Mouse (Mus musculus) myocyte (in vitro differentiated cells): Measurements from ENCODE around the gene Hist2h2be.

Experiments
- POLR2A ChIP-seq: IDR thresholded peaks from one replicate; pipeline ENCODE4 v1.6.1; 2011; ENCODE audit warnings: low read depth, mild to moderate bottlenecking, control low read depth, moderate library complexity; ENCODE audit not compliant: insufficient read length
- POLR2AphosphoS2 ChIP-seq: IDR thresholded peaks from one replicate; pipeline ENCODE4 v1.6.1; 2011; ENCODE audit warnings: low read depth, control low read depth; ENCODE audit not compliant: insufficient read length
- USF1 ChIP-seq: IDR thresholded peaks from one replicate; pipeline ENCODE4 v1.6.1; 2011; ENCODE audit warnings: low read depth, mild to moderate bottlenecking, control low read depth, moderate library complexity

GRCm38 (mm10) chr3:96263558-96264403 is 42.9 kb downstream of the Hist2h2be start:
- no peak for TF ChIP-seq POLR2A
- TF ChIP-seq USF1 = no peak
- no peak for TF ChIP-seq POLR2AphosphoS2
